Comparison of ENCODE assay signal across 12 mouse cellular contexts in the genomic region with DNA sequence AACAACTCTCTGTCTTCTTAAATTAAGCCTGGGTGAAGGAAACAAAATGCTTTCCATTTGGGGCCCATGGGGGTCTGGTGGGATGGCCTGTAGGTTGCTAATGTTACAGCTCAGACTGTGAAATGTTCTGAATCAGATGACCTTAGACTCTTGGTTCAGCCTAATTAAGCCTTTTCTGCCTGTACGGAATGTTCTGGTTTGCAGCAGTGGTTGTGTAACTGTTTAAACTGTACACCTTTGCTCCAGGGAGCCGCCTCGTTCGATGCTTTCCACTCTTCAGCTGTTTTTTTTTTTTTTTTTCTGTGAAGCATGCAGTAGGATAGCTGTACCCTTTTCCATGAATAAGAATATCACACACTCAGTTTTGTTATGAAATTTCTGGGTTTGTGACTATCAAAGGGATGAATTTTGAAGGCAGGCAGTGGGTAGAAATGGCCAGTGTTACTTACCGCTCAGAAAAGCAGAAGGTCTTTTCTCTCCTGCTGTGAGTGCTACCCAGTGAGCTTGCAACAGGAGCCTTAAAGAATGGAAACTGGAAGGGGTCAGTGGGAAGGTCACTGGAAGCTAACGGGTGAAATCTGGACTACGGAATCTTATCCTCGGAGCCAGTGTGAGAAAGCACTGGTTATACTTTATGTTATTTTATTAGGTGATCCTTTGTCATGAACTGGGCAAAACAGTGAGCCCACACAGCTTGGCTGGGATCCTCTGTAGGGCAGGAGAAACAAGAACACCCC.
A peak's percentile ranks its signal among the peaks of the same experiment; 100 is the strongest.
DNase-seq lines count a peak whose midpoint lies in the region; ATAC-seq and TF ChIP-seq lines count a peak whose summit lies in the region.
"Had no signal": no experiment of that assay in that cellular context is flagged by ENCODE, and none has a peak within 500 bp of the region (broad histone marks: within the 10 kb centered on the region; RNA-seq: fewer than 3 reads in every experiment).

No protein-coding gene starts in this region.

- no peaks in the 10 kb centered on the region; the same call in 1 of the 2 replicates for H3K27me3 ChIP-seq in kidney, embryonic 15.5 days
- H3K27me3 ChIP-seq in kidney, postnatal 0 days (ENCODE audit: insufficient read depth, low read length): no peaks in the 10 kb centered on the region
- H3K27me3 ChIP-seq: heart, embryonic 13.5 days; midbrain, embryonic 15.5 days had no signal

- H3K9ac ChIP-seq in kidney, embryonic 15.5 days: no peak overlapping the region
- no peak overlapping the region for H3K9ac ChIP-seq in kidney, postnatal 0 days (ENCODE audit: low read depth, low read length)
- H3K9ac ChIP-seq: embryonic facial prominence, embryonic 13.5 days; heart, embryonic 13.5 days; midbrain, embryonic 15.5 days had no signal

- no peak for TF ChIP-seq CTCF in kidney, postnatal 0 days (IDR thresholded peaks at IDR 0.05; ENCODE audit: low read depth)

- no peak overlapping the region for H3K4me2 ChIP-seq in kidney, embryonic 15.5 days
- H3K4me2 ChIP-seq in kidney, postnatal 0 days (ENCODE audit: low read length): no peak overlapping the region
- H3K4me2 ChIP-seq: embryonic facial prominence, embryonic 13.5 days; heart, embryonic 13.5 days; midbrain, embryonic 15.5 days had no signal

- H3K4me1 ChIP-seq in kidney, embryonic 15.5 days: no peaks in the 10 kb centered on the region
- H3K4me1 ChIP-seq in kidney, postnatal 0 days (replicated peaks; ENCODE audit: insufficient read depth, low read length): no peaks in the 10 kb centered on the region
- H3K4me1 ChIP-seq: heart, embryonic 13.5 days; midbrain, embryonic 15.5 days had no signal

- no peaks in the 10 kb centered on the region for H3K9me3 ChIP-seq in kidney, embryonic 15.5 days (replicated peaks)
- no peaks in the 10 kb centered on the region for H3K9me3 ChIP-seq in kidney, postnatal 0 days (replicated peaks; ENCODE audit: low read length)
- H3K9me3 ChIP-seq: embryonic facial prominence, embryonic 13.5 days; forebrain, embryonic 10.5 days; heart, embryonic 13.5 days; midbrain, embryonic 15.5 days had no signal

- peak; percentile 74 for DNase-seq in kidney, adult 11 months
- DNase-seq in lung, postnatal 25 days (ENCODE audit: low spot score): peak; percentile 61
- DNase-seq in lung, postnatal 14 days: no peak
- peak; percentile 45 for DNase-seq in kidney, postnatal 0 days (ENCODE audit: low spot score)
- peak; percentile 23 for DNase-seq in yolk sac, embryonic 10.5 days (ENCODE audit: low spot score)
- DNase-seq: cerebellum, postnatal 10 days had no signal

- no peaks in the 10 kb centered on the region for H3K36me3 ChIP-seq in kidney, embryonic 15.5 days
- no peaks in the 10 kb centered on the region for H3K36me3 ChIP-seq in kidney, postnatal 0 days (ENCODE audit: insufficient read depth, low read length)
- H3K36me3 ChIP-seq: embryonic facial prominence, embryonic 13.5 days; forebrain, embryonic 10.5 days; heart, embryonic 13.5 days; midbrain, embryonic 15.5 days had no signal

- 43% methylated on average over 8 of the region's 8 CpGs for WGBS in kidney, embryonic 15.5 days
- 34% methylated on average over 8 of the region's 8 CpGs for WGBS in kidney, postnatal 0 days

- no peak for ATAC-seq in kidney, embryonic 15.5 days (replicated peaks; ENCODE audit: low FRiP score)
- ATAC-seq in kidney, postnatal 0 days (replicated peaks; ENCODE audit: low FRiP score, low read depth): no peak
- ATAC-seq in monocyte, adult 5-6 weeks (replicated peaks; ENCODE audit: insufficient number of reproducible peaks, low FRiP score, low TSS enrichment, poor library complexity, severe bottlenecking): no peak
- ATAC-seq: midbrain, embryonic 15.5 days had no signal

- H3K27ac ChIP-seq in kidney, embryonic 15.5 days: no peak overlapping the region
- H3K27ac ChIP-seq in kidney, postnatal 0 days: no peak overlapping the region
- H3K27ac ChIP-seq: embryonic facial prominence, embryonic 13.5 days; forebrain, embryonic 10.5 days; heart, embryonic 13.5 days; midbrain, embryonic 15.5 days had no signal

- no peak overlapping the region for H3K4me3 ChIP-seq in kidney, embryonic 15.5 days (replicated peaks)
- H3K4me3 ChIP-seq in kidney, postnatal 0 days (replicated peaks; ENCODE audit: low read depth, low read length): no peak overlapping the region
- H3K4me3 ChIP-seq: embryonic facial prominence, embryonic 13.5 days; forebrain, embryonic 10.5 days; heart, embryonic 13.5 days; midbrain, embryonic 15.5 days had no signal
